Mouse (Mus musculus): Measurements from ENCODE around the gene Elmsan1. TPM values are rescaled to one million over a fixed set of nuclear protein-coding genes. Genes with fewer than 3 reads are reported as not detected.

Elmsan1 gene
- total RNA-seq, 2 experiments from 2014 or later: 15.6 to 18.5 TPM

GRCm38 (mm10) chr12:84215758-84216440 is 2.8 kb downstream of the Elmsan1 start:
- DNase-seq: no peak

GRCm38 (mm10) chr12:84214495-84215175 is 4.0 kb downstream of the Elmsan1 start:
- no peak for DNase-seq

DNA sequence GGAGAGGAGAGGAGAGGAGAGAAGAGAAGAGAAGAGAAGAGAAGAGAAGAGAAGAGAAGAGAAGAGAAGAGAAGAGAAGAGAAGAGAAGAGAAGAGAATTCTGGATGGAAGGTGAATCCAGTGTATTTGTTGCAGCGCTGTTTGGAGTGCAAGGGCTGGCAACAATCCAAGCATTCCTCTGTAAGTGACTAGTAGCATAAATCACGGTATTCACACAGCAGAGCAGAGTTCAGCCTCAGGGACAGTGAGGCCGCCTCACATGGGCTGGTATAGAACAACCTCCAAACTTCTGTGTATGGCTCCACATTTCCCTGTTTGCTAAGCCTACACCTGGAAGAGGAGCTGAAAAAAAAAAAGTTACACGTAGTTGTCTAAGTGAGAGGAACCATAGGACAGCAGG is 6.4 kb downstream of the Elmsan1 start:
- DNase-seq: no peak

- no peak for DNase-seq
Observed at GRCm38 (mm10) chr12:84211021-84211538, 7.6 kb downstream of the Elmsan1 start.

GRCm38 (mm10) chr12:84210288-84210687 is 8.4 kb downstream of the Elmsan1 start:
- no peak for DNase-seq

DNA sequence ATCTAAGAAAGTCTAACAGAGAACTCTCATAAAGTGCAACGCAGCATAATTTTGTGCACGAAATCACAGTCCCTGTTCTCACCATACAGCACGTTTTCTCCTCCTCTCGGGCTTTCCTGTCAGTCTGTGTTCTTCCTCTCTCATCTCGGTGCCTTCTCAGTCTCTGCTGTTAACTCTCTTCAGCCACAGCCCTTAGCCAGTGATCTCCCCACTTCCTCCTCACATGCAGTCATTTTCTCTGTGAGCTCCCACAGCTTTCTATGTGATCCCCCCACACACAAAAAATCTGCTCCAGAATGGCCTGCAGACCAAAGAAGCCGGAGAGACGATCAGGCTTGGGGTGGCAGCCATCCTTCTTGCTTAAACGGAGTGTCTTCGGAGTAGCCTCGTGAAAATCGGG is 9.6 kb downstream of the Elmsan1 start:
- DNase-seq: no peak

DNA sequence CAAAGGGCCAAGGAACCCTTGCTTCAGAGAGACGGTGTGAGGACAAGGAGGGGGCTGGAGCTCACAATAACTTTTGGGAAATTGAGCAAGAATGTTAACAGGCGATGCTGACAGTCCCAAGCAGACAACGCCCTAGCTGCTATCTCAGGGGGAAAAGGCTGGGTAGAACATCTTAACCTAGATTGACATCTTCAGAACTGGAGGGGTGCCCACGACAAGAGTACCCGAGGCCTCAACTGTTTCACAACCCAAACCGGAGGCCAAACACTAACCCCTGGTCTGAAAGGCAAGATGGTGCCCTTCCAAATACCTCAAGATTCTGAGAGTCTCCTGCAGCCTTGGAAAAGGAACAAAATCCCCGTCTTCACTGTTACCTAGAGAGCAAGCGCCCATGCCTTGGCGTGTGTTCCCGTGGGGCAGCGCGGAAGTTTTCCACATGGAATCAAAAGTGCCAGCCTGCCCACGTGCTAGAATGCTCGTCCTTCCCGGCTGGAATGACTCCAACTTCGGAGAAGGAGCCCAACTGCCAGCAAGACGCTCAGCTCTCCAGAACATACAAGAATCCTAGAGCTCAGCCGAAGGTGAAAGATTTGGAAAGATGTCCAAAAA is 11.4 kb downstream of the Elmsan1 start:
- DNase-seq: no peak

- no peak for DNase-seq
Observed at GRCm38 (mm10) chr12:84206525-84206924, 12.2 kb downstream of the Elmsan1 start.

- DNase-seq: no peak
Observed at GRCm38 (mm10) chr12:84205659-84206185, 13.0 kb downstream of the Elmsan1 start.

GRCm38 (mm10) chr12:84204662-84205061 is 14.0 kb downstream of the Elmsan1 start:
- no peak for DNase-seq

GRCm38 (mm10) chr12:84203778-84204216 is 14.9 kb downstream of the Elmsan1 start:
- DNase-seq: no peak

DNA sequence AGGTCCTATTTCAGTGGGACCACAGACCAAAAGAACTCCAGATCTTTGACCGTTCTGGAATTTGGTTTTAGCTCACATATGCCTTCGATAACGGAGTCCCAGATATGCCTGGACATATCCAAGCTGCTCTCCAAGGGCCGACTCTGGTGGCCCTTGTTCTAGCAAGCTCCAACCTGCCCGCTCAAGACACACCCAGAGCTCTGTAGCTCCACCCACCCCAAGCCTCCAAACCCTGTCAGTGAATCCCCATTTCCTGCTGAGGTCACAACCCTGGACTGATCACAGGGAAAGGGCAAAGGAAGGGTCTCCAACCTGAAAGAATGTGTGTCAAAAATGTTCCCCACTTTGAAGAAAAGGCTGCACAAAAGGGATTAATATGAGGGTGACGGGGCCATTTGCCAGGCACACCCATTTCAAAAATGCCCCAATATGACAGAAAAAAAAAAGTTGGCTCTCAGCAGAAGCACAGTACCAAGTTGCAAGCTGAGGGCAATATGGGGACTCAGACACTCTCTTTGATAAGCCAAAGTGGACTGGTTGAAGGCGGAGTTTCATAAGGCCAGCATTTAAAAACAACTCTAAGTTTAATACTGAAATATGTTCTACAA is 15.4 kb downstream of the Elmsan1 start:
- DNase-seq: no peak

DNA sequence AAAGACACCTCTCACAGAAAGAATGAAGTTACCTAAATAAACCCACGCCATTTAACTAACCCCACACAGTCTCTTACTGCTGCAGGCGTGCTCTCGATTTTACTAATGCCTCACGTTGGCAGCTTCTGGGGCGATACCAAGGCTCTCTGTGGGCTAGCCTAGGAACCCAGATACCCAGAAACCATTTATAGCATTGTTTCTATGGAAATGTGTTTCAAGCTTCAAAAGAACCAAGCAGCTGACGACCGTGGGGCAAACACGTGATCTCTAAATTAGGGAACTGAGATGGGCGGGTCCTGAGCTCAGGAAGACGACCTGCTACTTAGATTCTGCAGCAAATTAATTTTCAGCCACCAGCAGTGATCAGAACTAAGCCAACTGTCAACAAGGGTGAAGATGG is 16.1 kb downstream of the Elmsan1 start:
- no peak for DNase-seq

DNA sequence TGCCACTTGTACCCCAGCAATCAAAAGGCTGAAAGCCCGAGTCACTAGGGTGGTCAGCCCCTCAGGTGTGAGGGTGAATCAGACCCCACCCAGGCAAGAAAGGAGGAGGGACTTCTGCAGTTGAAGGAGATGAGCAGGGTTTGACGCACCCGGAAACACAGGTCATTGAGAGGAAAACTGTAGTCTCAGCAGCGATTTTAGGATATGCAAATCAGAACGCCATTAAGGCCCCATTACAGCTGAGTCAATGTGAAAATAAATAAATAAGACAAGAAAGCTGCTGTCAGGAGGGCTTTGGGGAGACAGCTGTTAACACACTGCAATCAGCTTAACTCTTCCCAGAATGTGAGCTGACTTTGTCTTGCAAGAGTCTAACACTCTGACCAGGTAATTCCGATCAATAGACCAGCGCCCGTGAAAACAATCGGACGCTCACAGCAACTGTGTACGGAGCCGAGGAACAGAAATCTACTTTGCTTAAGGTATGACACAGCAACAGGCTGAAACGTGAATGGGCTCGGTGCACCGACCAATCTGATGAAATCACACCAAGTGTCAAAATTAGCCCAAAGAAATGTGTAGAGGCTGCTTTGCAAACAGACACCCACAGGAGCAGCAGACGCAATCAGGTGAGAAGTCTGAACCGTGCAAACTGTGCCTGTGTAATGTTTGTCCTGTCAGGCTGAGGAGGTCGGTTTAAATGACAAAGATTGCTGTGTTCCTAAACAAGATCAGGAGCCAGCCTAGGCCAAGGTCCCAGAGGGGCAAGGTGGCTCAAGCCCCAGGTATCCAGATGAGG is 16.8 kb downstream of the Elmsan1 start:
- DNase-seq: no peak

DNA sequence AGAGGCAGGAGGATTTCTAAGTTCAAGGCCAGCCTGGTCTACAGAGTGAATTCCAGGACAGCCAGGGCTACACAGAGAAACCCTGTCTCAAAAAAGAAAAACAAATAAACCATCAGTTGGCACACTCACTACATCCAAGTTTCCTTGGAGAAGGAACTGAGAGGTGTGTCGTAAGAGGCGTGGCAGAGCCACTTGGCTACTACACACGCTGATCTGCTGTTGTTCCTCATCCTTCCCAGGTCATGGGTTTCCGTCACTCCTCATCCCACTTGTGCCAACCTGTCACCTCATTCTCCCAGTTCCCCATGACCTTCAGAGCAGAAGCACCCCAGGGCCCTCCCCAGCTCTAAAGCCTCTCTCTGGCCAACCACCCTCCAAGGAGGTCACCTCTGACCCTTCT is 17.5 kb downstream of the Elmsan1 start:
- no peak for DNase-seq

GRCm38 (mm10) chr12:84198880-84199279 is 19.8 kb downstream of the Elmsan1 start:
- no peak for DNase-seq

GRCm38 (mm10) chr12:84198076-84198679 is 20.5 kb downstream of the Elmsan1 start:
- DNase-seq: no peak

DNA sequence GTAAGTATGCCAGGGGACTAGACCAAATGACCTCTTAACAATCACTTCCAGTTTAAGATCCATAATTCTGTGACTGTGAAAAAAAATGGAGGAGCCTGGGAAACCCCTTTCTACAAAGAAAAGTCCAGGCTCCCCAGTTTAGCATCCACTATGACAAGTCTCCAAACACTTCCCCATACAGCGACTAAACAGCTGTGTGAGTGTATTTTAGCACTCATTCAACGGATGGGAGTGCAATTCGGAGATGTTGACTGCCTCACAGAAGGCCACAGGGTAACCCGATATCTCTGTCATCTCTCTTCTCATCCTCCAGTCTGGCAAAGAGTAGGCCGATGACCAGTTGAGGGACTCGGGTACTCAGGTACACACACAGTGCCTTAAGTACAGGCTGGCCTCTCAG is 23.5 kb downstream of the Elmsan1 start:
- DNase-seq: no peak

DNA sequence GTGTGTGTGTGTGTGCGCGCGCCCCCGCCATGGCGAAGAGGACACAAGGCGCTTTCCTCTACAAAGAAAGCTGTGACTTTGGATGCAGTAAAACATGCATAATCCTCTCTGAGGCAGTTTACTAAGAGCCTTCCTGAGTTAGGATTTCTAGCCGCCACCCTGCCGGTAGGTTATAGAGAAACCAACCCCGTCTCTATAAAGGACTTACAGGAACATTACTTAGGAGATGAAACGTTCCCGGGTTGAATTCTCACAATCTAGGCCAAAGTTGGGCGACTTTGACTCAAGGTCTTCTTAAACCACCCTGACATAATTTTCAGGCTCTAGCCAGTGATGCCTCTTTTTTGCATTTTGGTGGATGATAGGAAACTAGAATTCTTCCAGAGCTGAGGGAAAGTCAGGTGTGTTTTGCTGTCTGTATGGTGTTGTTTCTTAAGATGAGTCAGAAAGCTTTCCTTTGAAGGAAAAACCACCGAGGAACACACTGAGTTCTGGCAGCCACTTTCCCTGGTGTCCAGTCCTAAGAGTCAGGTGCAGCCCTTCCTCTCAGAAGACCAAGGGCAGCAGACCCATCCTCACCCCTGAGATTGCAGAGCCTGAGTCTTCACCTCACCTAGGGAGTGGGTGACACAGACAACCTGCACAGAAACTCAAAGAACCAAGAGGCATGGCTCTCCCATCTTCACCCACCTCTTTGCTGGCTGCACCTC is 24.1 kb downstream of the Elmsan1 start:
- DNase-seq: no peak

DNA sequence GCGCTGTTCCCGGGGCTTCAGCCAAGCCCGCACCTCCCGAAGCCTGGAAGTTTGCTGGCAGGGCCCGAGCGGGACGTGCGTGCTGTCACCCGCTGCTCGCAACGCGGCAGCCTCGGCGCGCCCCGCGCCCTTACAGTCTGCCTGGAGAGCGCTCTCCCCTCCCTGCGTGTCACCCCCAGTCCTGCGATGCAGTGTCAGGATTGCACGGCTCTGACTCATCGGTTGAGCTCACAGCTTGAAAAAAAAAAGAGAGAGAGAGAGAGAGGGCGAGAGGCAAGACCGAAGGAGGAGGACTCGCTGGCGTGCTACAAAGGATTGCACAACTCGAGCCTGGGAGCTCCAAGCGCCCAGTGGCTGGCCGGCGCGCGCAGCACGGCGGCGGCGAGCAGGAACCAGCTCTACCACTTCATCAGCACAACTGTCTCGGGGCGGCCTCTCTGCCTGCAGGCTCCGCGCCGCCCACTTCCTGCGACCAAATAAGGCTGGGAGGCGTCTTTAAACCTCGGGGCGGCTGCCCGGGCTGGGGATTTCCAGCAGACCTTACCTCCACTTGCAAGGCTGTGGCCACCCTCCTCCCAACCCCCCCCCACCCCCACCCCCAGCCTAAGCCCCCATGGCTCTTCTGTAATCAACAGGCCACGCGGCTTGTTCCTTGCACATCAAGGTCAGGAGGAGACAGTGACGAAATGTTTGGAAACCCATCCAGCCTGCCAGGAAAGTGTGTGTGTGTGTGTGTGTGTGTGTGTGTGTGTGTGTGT is 24.9 kb downstream of the Elmsan1 start:
- DNase-seq: peak; percentile 90
